Mouse (Mus musculus) testis, adult 2 months (tissue): ENCODE results near the gene Fbxo17.

Experiments used
- CTCF ChIP-seq: fragments of 200-500 bp; IDR thresholded peaks from 2 replicates; pipeline ENCODE4 v1.5.1; 2012; ENCODE audit warnings: low read depth, mild to moderate bottlenecking, inconsistent platforms, low read length, moderate library complexity; ENCODE audit not compliant: control insufficient read depth, insufficient read depth, insufficient replicate concordance
- POLR2A ChIP-seq: fragments of 200-500 bp; IDR thresholded peaks from 2 replicates; pipeline ENCODE4 v1.6.1; 2012; ENCODE audit warnings: low read depth, mild to moderate bottlenecking, inconsistent platforms, low read length, moderate library complexity; ENCODE audit not compliant: control insufficient read depth

DNA sequence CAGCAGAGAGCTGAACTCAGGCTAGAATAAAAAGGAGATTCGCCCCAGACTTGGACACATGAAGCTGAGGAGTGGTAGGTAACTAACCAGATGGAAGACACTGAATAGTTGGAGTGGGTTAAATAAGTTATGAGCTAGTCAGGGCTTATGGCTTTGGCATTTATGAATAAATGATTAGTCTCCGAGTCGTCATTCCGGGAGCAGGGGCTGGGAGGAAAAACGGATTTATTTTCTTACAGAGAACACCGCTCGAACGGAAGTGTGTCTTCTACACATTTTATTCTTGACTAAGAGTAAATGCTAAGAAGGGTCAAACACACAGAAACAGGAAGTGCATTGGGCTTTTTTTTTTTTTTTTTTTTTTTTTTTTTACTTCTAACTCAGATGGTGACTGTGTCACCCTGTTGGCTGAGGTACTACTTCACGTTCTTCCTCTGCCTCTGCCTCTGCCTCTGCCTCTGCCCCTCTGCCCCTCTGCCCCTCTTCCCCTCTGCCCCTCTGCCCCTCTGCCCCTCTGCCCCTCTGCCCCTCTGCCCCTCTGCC lies 13.9 kb upstream of the Fbxo17 start:
- no peak for TF ChIP-seq POLR2A
- TF ChIP-seq CTCF: no peak
